ENCODE assay signal across 8 mouse cellular contexts in the genomic region with DNA sequence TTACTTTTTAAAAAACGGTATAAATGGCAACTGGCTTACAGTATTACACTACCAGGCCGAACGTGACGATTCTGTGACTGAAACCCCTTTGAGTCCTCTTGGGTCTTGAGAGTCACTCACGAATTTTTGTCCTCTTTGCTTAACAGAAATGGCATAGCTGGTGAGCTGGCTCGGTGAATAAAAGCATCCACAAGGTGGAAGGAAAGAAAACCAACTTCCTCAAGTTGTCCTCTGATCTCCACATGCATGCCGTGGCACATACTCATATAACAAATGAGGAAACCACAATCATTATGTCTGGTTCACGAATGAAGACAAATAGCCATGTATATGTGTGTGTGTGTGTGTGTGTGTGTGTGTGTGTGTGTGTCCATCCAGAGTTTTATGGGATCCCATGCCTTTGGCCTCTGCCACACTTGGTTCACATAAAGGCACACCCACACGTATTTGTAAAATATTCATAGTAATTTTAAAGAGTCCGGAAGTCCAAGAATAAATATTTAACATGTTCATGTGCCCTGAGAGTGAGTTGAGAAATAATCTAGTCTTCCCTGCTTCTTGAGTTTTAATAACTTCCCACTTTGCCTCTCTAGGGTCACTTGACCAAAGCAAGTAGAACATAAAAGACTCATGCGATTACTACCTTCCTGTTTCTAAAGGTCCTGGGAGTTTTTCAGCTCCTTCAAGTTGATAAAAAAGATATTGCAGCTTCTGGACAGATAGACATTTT. TPM values are rescaled to one million over a fixed set of nuclear protein-coding genes. Genes with fewer than 3 reads are reported as not detected.
DNase-seq lines count a peak whose midpoint lies in the region; ATAC-seq and TF ChIP-seq lines count a peak whose summit lies in the region.

No protein-coding gene starts in this region.

- H3K36me3 ChIP-seq in kidney, adult 2 months (ENCODE audit: control insufficient read depth, insufficient read depth, low read length), result no peaks in the 10 kb centered on the region
- no peaks in the 10 kb centered on the region for H3K36me3 ChIP-seq in embryonic facial prominence, embryonic 15.5 days
- H3K36me3 ChIP-seq in midbrain, postnatal 0 days (ENCODE audit: insufficient read depth, low read length), result no peaks in the 10 kb centered on the region

- no peak overlapping the region for H3K9ac ChIP-seq in embryonic facial prominence, embryonic 15.5 days
- H3K9ac ChIP-seq in midbrain, postnatal 0 days (replicated peaks; ENCODE audit: low read length, poor library complexity, severe bottlenecking), result 0 out of 2 replicates have a peak overlapping the region, but pooled peaks have one; percentile 19

- no peak for TF ChIP-seq POLR2A in kidney, adult 2 months (IDR thresholded peaks at IDR 0.05; ENCODE audit: low read depth, low read length)

- H3K4me2 ChIP-seq in embryonic facial prominence, embryonic 15.5 days (replicated peaks), result peak overlapping the region; percentile 84
- H3K4me2 ChIP-seq in midbrain, postnatal 0 days (ENCODE audit: low read depth, low read length, poor library complexity, severe bottlenecking), result peak overlapping the region; percentile 92

- WGBS in kidney, adult 2 months, result 31% methylated on average over 11 of the region's 11 CpGs
- 33% methylated on average over 11 of the region's 11 CpGs for WGBS in embryonic facial prominence, embryonic 15.5 days
- 14% methylated on average over 11 of the region's 11 CpGs for WGBS in large intestine, adult 2 months
- WGBS in midbrain, postnatal 0 days, result 37% methylated on average over 11 of the region's 11 CpGs

- H3K4me3 ChIP-seq in kidney, adult 2 months (ENCODE audit: insufficient read depth, low read depth, low read length), result peak overlapping the region; percentile 24
- peak overlapping the region; percentile 77 for H3K4me3 ChIP-seq in embryonic facial prominence, embryonic 15.5 days (replicated peaks)
- H3K4me3 ChIP-seq in midbrain, postnatal 0 days (ENCODE audit: low read depth, low read length), result peak overlapping the region; percentile 51

- DNase-seq in kidney, adult 2 months, result no peak
- no peak for DNase-seq in kidney, postnatal 14 days
- peak; percentile 14 for DNase-seq in large intestine, adult 2 months (ENCODE audit: low read depth, low spot score)
- DNase-seq in midbrain, postnatal 0 days (ENCODE audit: low spot score), result no peak
- no peak for DNase-seq in right cerebral cortex, postnatal 25 days
- DNase-seq in frontal cortex, postnatal 25 days (ENCODE audit: low spot score in 2 of 2), result no peak
- no peak for DNase-seq in layer of hippocampus, adult 9-10 months (ENCODE audit: low spot score)

- H3K27ac ChIP-seq in kidney, adult 2 months (ENCODE audit: insufficient read depth, low read depth, low read length), result no peak overlapping the region
- H3K27ac ChIP-seq in embryonic facial prominence, embryonic 15.5 days (replicated peaks), result 0 out of 2 replicates have a peak overlapping the region, but pooled peaks have one; percentile 28
- H3K27ac ChIP-seq in midbrain, postnatal 0 days (ENCODE audit: low read depth, low read length), result no peak overlapping the region

- no peak; the same call in 1 of the 2 replicates for ATAC-seq in embryonic facial prominence, embryonic 15.5 days (ENCODE audit: insufficient number of reproducible peaks, low FRiP score, low TSS enrichment, low read depth)
- peak; percentile 71 for ATAC-seq in midbrain, postnatal 0 days (ENCODE audit: low FRiP score)

- H3K9me3 ChIP-seq in embryonic facial prominence, embryonic 15.5 days (replicated peaks), result no peaks in the 10 kb centered on the region
- no peaks in the 10 kb centered on the region for H3K9me3 ChIP-seq in midbrain, postnatal 0 days (ENCODE audit: low read length)

- no peaks in the 10 kb centered on the region; the same call in 1 of the 2 replicates for H3K4me1 ChIP-seq in kidney, adult 2 months (ENCODE audit: control insufficient read depth, insufficient read depth, low read length)
- H3K4me1 ChIP-seq in embryonic facial prominence, embryonic 15.5 days, result peaks cover 8% of the 10 kb centered on the region; the same call in 1 of the 2 replicates
- H3K4me1 ChIP-seq in midbrain, postnatal 0 days (ENCODE audit: insufficient read depth, low read length), result no peaks in the 10 kb centered on the region

- TF ChIP-seq CTCF in kidney, adult 2 months (conservative IDR thresholded peaks at IDR 0.05; ENCODE audit: insufficient read depth, insufficient read length, low read depth, low read length), result no peak
- TF ChIP-seq CTCF in midbrain, postnatal 0 days (IDR thresholded peaks at IDR 0.05), result peak; percentile 5; the same call in 1 of the 2 replicates

- no peaks in the 10 kb centered on the region for H3K27me3 ChIP-seq in kidney, adult 2 months (replicated peaks; ENCODE audit: control insufficient read depth, insufficient read depth, low read length)
- peaks cover 4% of the 10 kb centered on the region; the same call in 1 of the 2 replicates for H3K27me3 ChIP-seq in embryonic facial prominence, embryonic 15.5 days
- H3K27me3 ChIP-seq in midbrain, postnatal 0 days (ENCODE audit: insufficient read depth, low read length), result no peaks in the 10 kb centered on the region

RNA-seq across cellular contexts. Expression of a gene that starts 0.6 kb away (rescaled TPM):
- 0.08 TPM in 2 replicates for polyA plus RNA-seq in kidney, adult 2 months (2012; rRNA removed)
- 32.2 and 32.6 TPM in 2 replicates for polyA plus RNA-seq in embryonic facial prominence, embryonic 15.5 days (2015; fragmentation: Nextera tagmentation; extraction: Ambion mirVana)
- 4.3 and 7.0 TPM in 2 replicates for polyA plus RNA-seq in large intestine, adult 2 months (2012; rRNA removed)
- 3.7 and 8.8 TPM in 2 replicates for total RNA-seq in midbrain, postnatal 0 days (2014; rRNA removed)
- 1.9 and 2.2 TPM in 2 replicates for polyA plus RNA-seq in midbrain, postnatal 0 days (2015; fragmentation: Nextera tagmentation; extraction: Ambion mirVana)

RNA-seq across cellular contexts. Expression of a gene that starts 6.4 kb away (rescaled TPM):
- 0.04 TPM in 1 of 2 replicates, not detected in the other for polyA plus RNA-seq in kidney, adult 2 months (2012; rRNA removed)
- polyA plus RNA-seq in embryonic facial prominence, embryonic 15.5 days (2015; fragmentation: Nextera tagmentation; extraction: Ambion mirVana), result 0.15 and 0.47 TPM in 2 replicates
- polyA plus RNA-seq in large intestine, adult 2 months (2012; rRNA removed), result 0.17 and 0.26 TPM in 2 replicates
- 0.05 TPM in 1 of 2 replicates, not detected in the other for total RNA-seq in midbrain, postnatal 0 days (2014; rRNA removed)
- polyA plus RNA-seq in midbrain, postnatal 0 days (2015; fragmentation: Nextera tagmentation; extraction: Ambion mirVana), result 0.12 and 0.31 TPM in 2 replicates

RNA-seq across cellular contexts. Expression of a gene that starts 40.0 kb away (rescaled TPM):
- polyA plus RNA-seq in kidney, adult 2 months (2012; rRNA removed), result 70.5 and 92.9 TPM in 2 replicates
- 36.0 and 36.9 TPM in 2 replicates for polyA plus RNA-seq in embryonic facial prominence, embryonic 15.5 days (2015; fragmentation: Nextera tagmentation; extraction: Ambion mirVana)
- polyA plus RNA-seq in large intestine, adult 2 months (2012; rRNA removed), result 63.0 and 70.6 TPM in 2 replicates
- total RNA-seq in midbrain, postnatal 0 days (2014; rRNA removed), result 10.9 and 24.4 TPM in 2 replicates
- polyA plus RNA-seq in midbrain, postnatal 0 days (2015; fragmentation: Nextera tagmentation; extraction: Ambion mirVana), result 56.6 and 63.0 TPM in 2 replicates

RNA-seq across cellular contexts. Expression of a gene that starts 43.6 kb away (rescaled TPM):
- polyA plus RNA-seq in kidney, adult 2 months (2012; rRNA removed), result 21.0 and 25.9 TPM in 2 replicates
- polyA plus RNA-seq in embryonic facial prominence, embryonic 15.5 days (2015; fragmentation: Nextera tagmentation; extraction: Ambion mirVana), result 36.4 and 45.6 TPM in 2 replicates
- 3.5 and 4.2 TPM in 2 replicates for polyA plus RNA-seq in large intestine, adult 2 months (2012; rRNA removed)
- 10.4 and 11.3 TPM in 2 replicates for total RNA-seq in midbrain, postnatal 0 days (2014; rRNA removed)
- 17.1 and 18.6 TPM in 2 replicates for polyA plus RNA-seq in midbrain, postnatal 0 days (2015; fragmentation: Nextera tagmentation; extraction: Ambion mirVana)

Comparison
In these comparisons a context has a peak if more than half of its experiments do, and no peak if none do; other contexts are left out.
1. H3K4me3 ChIP-seq: peak in every context shown above with its lines; median percentile 77 in embryonic facial prominence, embryonic 15.5 days; 51 in midbrain, postnatal 0 days; 24 in kidney, adult 2 months.